24 mouse cellular contexts compared by ENCODE assay signal in the genomic region with DNA sequence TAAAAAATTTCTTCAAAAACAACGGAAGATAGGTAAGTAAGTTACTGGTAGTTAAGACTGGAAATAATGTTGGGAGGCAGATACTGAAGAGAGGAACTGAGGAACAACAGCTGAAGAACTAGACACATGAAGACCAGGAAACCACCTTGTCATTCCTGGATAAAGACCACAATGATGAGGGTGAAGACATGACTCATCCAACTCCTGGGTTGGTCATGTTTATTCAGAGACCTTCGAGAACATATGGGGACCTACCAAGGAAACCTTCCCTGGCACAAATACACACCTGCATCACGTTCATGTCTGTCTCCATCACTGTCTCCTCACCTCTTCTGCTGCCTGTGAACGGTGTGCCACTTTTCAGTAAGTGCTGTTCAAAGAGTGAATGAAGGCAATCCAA. TPM values are rescaled to one million over a fixed set of nuclear protein-coding genes. Genes with fewer than 3 reads are reported as not detected.
DNase-seq lines count a peak whose midpoint lies in the region; ATAC-seq and TF ChIP-seq lines count a peak whose summit lies in the region.
"Had no signal": no experiment of that assay in that cellular context is flagged by ENCODE, and none has a peak within 500 bp of the region (broad histone marks: within the 10 kb centered on the region; RNA-seq: fewer than 3 reads in every experiment).

No protein-coding gene starts in this region.

- DNase-seq in 416B (ENCODE audit: low read depth) (peak; percentile 56), CH12.LX (ENCODE audit: extremely low read depth) (no peak)
- no peak for DNase-seq in urinary bladder, postnatal 36 days (ENCODE audit: low spot score in 2 of 2)
- DNase-seq in heart, adult 9 months (ENCODE audit: low spot score in 2 of 2) = no peak
- no peak for DNase-seq in adrenal gland, adult 2 months
- DNase-seq: adrenal gland, adult 8-10 months; adrenal gland, postnatal 10 days; adrenal gland, postnatal 14 days; adrenal gland, postnatal 25 days; adrenal gland, postnatal 36 days; B cell, adult 2 months; cerebellum, adult 11 months; cerebellum, adult 11-12 months; cerebellum, adult 18-20 months; cerebellum, adult 2 months; cerebellum, adult 8-10 months; cerebellum, adult 9-10 months had no signal

- peak overlapping the region; percentile 35 for H3K4me3 ChIP-seq in megakaryocyte, embryonic 14.5 days (replicated peaks)
- H3K4me3 ChIP-seq in CH12.LX (replicated peaks in 1 of 3; ENCODE audit: low read depth in 2 of 3, low read length in 2 of 3, poor library complexity in 1 of 3) (no peak overlapping the region), ES-Bruce4 (ENCODE audit: low read depth, low read length) (no peak overlapping the region)

- no peak for TF ChIP-seq CTCF in CH12.LX (conservative IDR thresholded peaks at IDR 0.05 in 1 of 2, IDR thresholded peaks at IDR 0.05 in 1 of 2; ENCODE audit: low read depth in 2 of 2, low read length in 2 of 2)
- TF ChIP-seq CTCF in ES-Bruce4 (IDR thresholded peaks at IDR 0.05; ENCODE audit: low read depth, low read length) = no peak

- H3K27ac ChIP-seq in CH12.LX (ENCODE audit: insufficient read depth, low read depth) (no peak overlapping the region), ES-Bruce4 (ENCODE audit: insufficient read depth, low read length) (peak overlapping the region; percentile 30; the same call in 1 of the 2 replicates)

- no peak for ATAC-seq in megakaryocyte, adult 5-6 weeks (ENCODE audit: poor library complexity, severe bottlenecking)
- ATAC-seq: activated CD4-positive, CD25-positive, alpha-beta regulatory T cell, adult 4 months; CD4-positive, CD25-positive, alpha-beta regulatory T cell, adult 4 months; Patski had no signal

- H3K79me2 ChIP-seq in CH12.LX (replicated peaks; ENCODE audit: control insufficient read depth, extremely low read depth, insufficient read depth, poor library complexity, severe bottlenecking) = peaks cover 2% of the 10 kb centered on the region; the same call in 1 of the 2 replicates

- H3K4me1 ChIP-seq in megakaryocyte, embryonic 14.5 days = peaks cover 56% of the 10 kb centered on the region
- H3K4me1 ChIP-seq in CH12.LX (ENCODE audit: control insufficient read depth in 1 of 2, insufficient read depth in 2 of 2) = peaks cover 15 to 40% of the 10 kb centered on the region in 2 experiments
- H3K4me1 ChIP-seq in ES-Bruce4 (ENCODE audit: control insufficient read depth, insufficient read depth, low read length) = peaks cover 3% of the 10 kb centered on the region

- H3K9me3 ChIP-seq in megakaryocyte, embryonic 14.5 days = no peaks in the 10 kb centered on the region
- H3K9me3 ChIP-seq in CH12.LX (replicated peaks; ENCODE audit: low read length) = no peaks in the 10 kb centered on the region
- H3K9me3 ChIP-seq in ES-Bruce4 (replicated peaks; ENCODE audit: control insufficient read depth, insufficient read depth, low read length, poor library complexity, severe bottlenecking) = no peaks in the 10 kb centered on the region
- H3K9me3 ChIP-seq: G1E had no signal

- peaks cover 30% of the 10 kb centered on the region for H3K36me3 ChIP-seq in megakaryocyte, embryonic 14.5 days (replicated peaks; ENCODE audit: low read length)
- no peaks in the 10 kb centered on the region for H3K36me3 ChIP-seq in CH12.LX (replicated peaks in 1 of 2; ENCODE audit: control insufficient read depth in 1 of 2, insufficient read depth in 1 of 2, low read length in 1 of 2)
- H3K36me3 ChIP-seq in ES-Bruce4 (ENCODE audit: control insufficient read depth, insufficient read depth, low read length, poor library complexity, severe bottlenecking) = no peaks in the 10 kb centered on the region

- H3K4me2 ChIP-seq in CH12.LX (ENCODE audit: insufficient read depth, low read depth, poor library complexity, severe bottlenecking) = no peak overlapping the region

- TF ChIP-seq RAD21 in CH12.LX (IDR thresholded peaks at IDR 0.05; ENCODE audit: low read depth, low read length) = no peak

- no peaks in the 10 kb centered on the region for H3K27me3 ChIP-seq in megakaryocyte, embryonic 14.5 days (replicated peaks)
- H3K27me3 ChIP-seq in CH12.LX (replicated peaks) (no peaks in the 10 kb centered on the region), ES-Bruce4 (ENCODE audit: control insufficient read depth, insufficient read depth, low read length, poor library complexity, severe bottlenecking) (no peaks in the 10 kb centered on the region)
- H3K27me3 ChIP-seq: Patski had no signal

- dilution Hi-C loops in CH12.LX (cut with MboI; ENCODE audit: extremely low pct_ligation_motif_present, extremely low pct_unique_long_range_greater_than_20kb, low sequenced_read_pairs) = no loop called here

- TF ChIP-seq POLR2A in CH12.LX (IDR thresholded peaks at IDR 0.05; ENCODE audit: low read depth, low read length) (no peak), ES-Bruce4 (IDR thresholded peaks at IDR 0.05; ENCODE audit: insufficient read depth, low read length) (no peak)

- H3K9ac ChIP-seq in CH12.LX (ENCODE audit: insufficient read depth, low read depth) = no peak overlapping the region
- no peak overlapping the region for H3K9ac ChIP-seq in ES-Bruce4 (ENCODE audit: low read depth, poor library complexity, severe bottlenecking)

- peak; percentile 74 for TF ChIP-seq EP300 in CH12.LX (IDR thresholded peaks at IDR 0.05; ENCODE audit: low read length)
- TF ChIP-seq EP300 in ES-Bruce4 (IDR thresholded peaks at IDR 0.05; ENCODE audit: insufficient read depth, low read depth, low read length) = no peak

- in situ Hi-C loops in CH12.LX (cut with MboI; ENCODE audit: low pct_ligation_motif_present, low pct_unique_long_range_greater_than_20kb, low sequenced_read_pairs) = no loop called here

TF ChIP-seq in CH12.LX, 34 proteins besides CTCF, POLR2A, EP300 and RAD21:
- no peak for TF ChIP-seq NRF1 (IDR thresholded peaks at IDR 0.05; ENCODE audit: low read depth, low read length)
- TF ChIP-seq JUN (IDR thresholded peaks at IDR 0.05; ENCODE audit: insufficient read depth, low read depth, low read length) = peak; percentile 57; the same call in 1 of the 2 replicates
- peak; percentile 64 for TF ChIP-seq IRF4 (IDR thresholded peaks at IDR 0.05; ENCODE audit: low read depth, low read length)
- TF ChIP-seq JUND (conservative IDR thresholded peaks at IDR 0.05; ENCODE audit: low read depth, low read length) = peak; percentile 57
- 0 out of 2 replicates have a peak, but pooled peaks have one; percentile 35 for TF ChIP-seq RCOR1 (conservative IDR thresholded peaks at IDR 0.05; ENCODE audit: low read depth, low read length)
- no peak for TF ChIP-seq POLR2AphosphoS2 (IDR thresholded peaks at IDR 0.05; ENCODE audit: low read depth, low read length)
- no peak for TF ChIP-seq UBTF (IDR thresholded peaks at IDR 0.05; ENCODE audit: low read depth, low read length)
- peak; percentile 50; the same call in 1 of the 2 replicates for TF ChIP-seq ETS1 (conservative IDR thresholded peaks at IDR 0.05; ENCODE audit: low read depth, low read length)
- TF ChIP-seq TCF12 (IDR thresholded peaks at IDR 0.05; ENCODE audit: low read depth, low read length) = peak; percentile 55; the same call in 1 of the 2 replicates
- TF ChIP-seq CHD1 (IDR thresholded peaks at IDR 0.05; ENCODE audit: low read depth, low read length) = no peak
- no peak for TF ChIP-seq ELF1 (IDR thresholded peaks at IDR 0.05; ENCODE audit: low read depth, low read length)
- no peak for TF ChIP-seq HCFC1 (IDR thresholded peaks at IDR 0.05; ENCODE audit: low read depth, low read length)
- TF ChIP-seq MEF2A (IDR thresholded peaks at IDR 0.05; ENCODE audit: borderline replicate concordance, low read depth, low read length) = peak; percentile 39; the same call in 1 of the 2 replicates
- TF ChIP-seq BHLHE40 (IDR thresholded peaks at IDR 0.05; ENCODE audit: low read depth, low read length) = peak; percentile 73
- TF ChIP-seq NELFE (IDR thresholded peaks at IDR 0.05; ENCODE audit: low read depth, low read length) = no peak

RNA-seq across cellular contexts. Expression of gene Pacs1, which starts 48.8 kb away (rescaled TPM):
- polyA plus RNA-seq in megakaryocyte, embryonic 14.5 days (2012; ENCODE audit: insufficient read depth, low replicate concordance) = 40.2 and 130 TPM in 2 replicates
- 45.4 and 45.7 TPM in 2 replicates for total RNA-seq in megakaryocyte, adult 5-6 weeks (2015)
- total RNA-seq in megakaryocyte, adult 5-6 weeks (2017) = 14.2 and 25.4 TPM in 2 replicates
- total RNA-seq in CH12.LX (2012; rRNA removed) (10.7 and 14.4 TPM in 2 replicates), CH12.LX (2014; rRNA removed) (2.0 and 2.4 TPM in 2 replicates)
- polyA plus RNA-seq in CH12.LX (2012; ENCODE audit: insufficient read length, low read depth) (8.9 and 10.1 TPM in 2 replicates), ES-Bruce4 (2011; ENCODE audit: insufficient read depth, insufficient read length, low read depth, missing spikeins) (18.3 and 22.0 TPM in 2 replicates)
- total RNA-seq in adrenal gland, adult 2 months (2021) = 10 to 100 TPM; 18.4 to 18.9 TPM
- polyA plus RNA-seq in adrenal gland, adult 2 months (2012; rRNA removed) = 34.1 and 39.9 TPM in 2 replicates
